Mouse (Mus musculus) heart, adult 2 months (tissue): ENCODE results near the gene Vps13c. TPM values are rescaled to one million over a fixed set of nuclear protein-coding genes. Genes with fewer than 3 reads are reported as not detected.

Experiments used
- DNase-seq, 2 experiments: peaks; one replicate each; pipeline ENCODE4 v3.0.0; 2021
- H3K27ac ChIP-seq: fragments of 200-600 bp; 2 replicates; pipeline ENCODE4 v1.8.1; 2022
- H3K27me3 ChIP-seq: fragments of 200-500 bp; 2 replicates; pipeline ENCODE4 v1.6.1; 2012; ENCODE audit warnings: mild to moderate bottlenecking, low read length, inconsistent platforms, mixed read lengths; ENCODE audit not compliant: control insufficient read depth, insufficient read depth
- H3K36me3 ChIP-seq: fragments of 200-500 bp; 2 replicates; pipeline ENCODE4 v1.6.1; 2012; ENCODE audit warnings: low read length, inconsistent platforms; ENCODE audit not compliant: control insufficient read depth, insufficient read depth
- H3K4me1 ChIP-seq: fragments of 200-500 bp; 2 replicates; pipeline ENCODE4 v1.6.1; 2011; ENCODE audit warnings: low read length; ENCODE audit not compliant: control insufficient read depth, insufficient read depth
- H3K4me3 ChIP-seq: fragments of 200-600 bp; 2 replicates; pipeline ENCODE4 v1.8.1; 2022
- H3K79me2 ChIP-seq: fragments of 200-500 bp; replicated peaks from 2 replicates; pipeline ENCODE4 v1.6.1; 2012; ENCODE audit warnings: mild to moderate bottlenecking, inconsistent platforms, low read length, moderate library complexity, mixed read lengths; ENCODE audit not compliant: control insufficient read depth, insufficient read depth
- H3K9ac ChIP-seq: fragments of 200-500 bp; 2 replicates; pipeline ENCODE4 v1.6.1; 2012; ENCODE audit warnings: low read depth, mild to moderate bottlenecking, control low read depth, inconsistent platforms, low read length, mixed read lengths
- CTCF ChIP-seq: fragments of 200-600 bp; IDR thresholded peaks from 2 replicates; pipeline ENCODE4 v1.8.1; 2022; ENCODE audit warnings: antibody characterized with exemption, mild to moderate bottlenecking, moderate library complexity
- EP300 ChIP-seq: fragments of 200-500 bp; IDR thresholded peaks from 2 replicates; pipeline ENCODE4 v1.6.1; 2011; ENCODE audit warnings: low read depth, low read length, control low read depth; ENCODE audit not compliant: insufficient read depth
- POLR2A ChIP-seq: fragments of 200-500 bp; IDR thresholded peaks from 2 replicates; pipeline ENCODE4 v1.6.1; 2011; ENCODE audit warnings: mild to moderate bottlenecking, low read depth, low read length, control low read depth; ENCODE audit not compliant: insufficient read depth
- WGBS: fragments of 180-500 bp; shearing (Covaris S2); methylation state at CpG from one replicate; pipeline ENCODE4 v1.1.7; 2018; 5-methylcytosine and 5-hydroxymethylcytosine counted together
- intact Hi-C: fragments of 180-260 bp; cut with DNase I; formaldehyde crosslinking; loops from one replicate; pipeline ENCODE4 v1.15.1; 2025
- polyA plus RNA-seq: library from polyadenylated mRNA; depleted of rRNA; stranded (reverse); fragments of >200 nt; gene quantifications from 2 replicates; pipeline ENCODE4 v1.2.3, GENCODE M21; 2012
- total RNA-seq, 2 experiments: library from RNA; stranded (reverse); gene quantifications; 2 replicates each; pipeline ENCODE4 v1.2.3; 2021

The Vps13c gene
- total and polyA plus RNA-seq, 3 experiments: 6.5 to 51.1 (median 41.1) TPM

GRCm38 (mm10) chr9:67799078-67799819 is 40.9 kb upstream of the Vps13c start:
- H3K27ac ChIP-seq: no peak overlapping the region
- H3K4me3 ChIP-seq: no peak overlapping the region
- no peaks in the 10 kb centered on the region for H3K4me1 ChIP-seq
- no peaks in the 10 kb centered on the region for H3K36me3 ChIP-seq
- no peaks in the 10 kb centered on the region for H3K79me2 ChIP-seq
- DNase-seq: no peak
- no peak overlapping the region for H3K9ac ChIP-seq
- 43% methylated on average over 14 of the region's 14 CpGs for WGBS
- no peaks in the 10 kb centered on the region for H3K27me3 ChIP-seq
- intact Hi-C loops: no loop called here
- TF ChIP-seq POLR2A (no peak), EP300 (no peak), CTCF (no peak)

GRCm38 (mm10) chr9:67802241-67802640 is 38.0 kb upstream of the Vps13c start:
- no peak for TF ChIP-seq EP300
- TF ChIP-seq CTCF: peak; percentile 88
- TF ChIP-seq POLR2A: no peak
- 35% methylated on average over 6 of the region's 6 CpGs for WGBS
- Histone ChIP-seq H3K27ac (no peak overlapping the region), H3K4me3 (no peak overlapping the region), H3K27me3 (no peaks in the 10 kb centered on the region), H3K9ac (no peak overlapping the region), H3K36me3 (no peaks in the 10 kb centered on the region), H3K79me2 (no peaks in the 10 kb centered on the region), H3K4me1 (no peaks in the 10 kb centered on the region)
- peak in 1 of 2 experiments; percentile 57 for DNase-seq
- intact Hi-C loops: loop anchor here (1.0 to 5.0 kb wide), 2 partner anchors 44 to 90 kb away; no protein-coding TSS in a partner anchor

GRCm38 (mm10) chr9:67807000-67807399 is 33.2 kb upstream of the Vps13c start:
- Histone ChIP-seq H3K4me1 (no peaks in the 10 kb centered on the region), H3K79me2 (no peaks in the 10 kb centered on the region), H3K9ac (no peak overlapping the region), H3K4me3 (no peak overlapping the region), H3K27me3 (no peaks in the 10 kb centered on the region), H3K36me3 (no peaks in the 10 kb centered on the region), H3K27ac (no peak overlapping the region)
- TF ChIP-seq EP300 (no peak), CTCF (no peak), POLR2A (no peak)
- no peak for DNase-seq
- WGBS: 42% methylated on average over 5 of the region's 5 CpGs
- intact Hi-C loops: no loop called here

GRCm38 (mm10) chr9:67810527-67810926 is 29.7 kb upstream of the Vps13c start:
- DNase-seq: no peak
- no peak overlapping the region for H3K9ac ChIP-seq
- H3K36me3 ChIP-seq: no peaks in the 10 kb centered on the region
- H3K79me2 ChIP-seq: no peaks in the 10 kb centered on the region
- TF ChIP-seq POLR2A (no peak), CTCF (peak; percentile 32), EP300 (no peak)
- no peaks in the 10 kb centered on the region for H3K27me3 ChIP-seq
- no peak overlapping the region for H3K4me3 ChIP-seq
- WGBS: 52% methylated on average over 6 of the region's 6 CpGs
- H3K4me1 ChIP-seq: peaks cover 5% of the 10 kb centered on the region
- H3K27ac ChIP-seq: no peak overlapping the region; the same call in 1 of the 2 replicates
- intact Hi-C loops: no loop called here

GRCm38 (mm10) chr9:67811116-67811515 is 29.1 kb upstream of the Vps13c start:
- Histone ChIP-seq H3K4me1 (peaks cover 5% of the 10 kb centered on the region), H3K27ac (no peak overlapping the region; the same call in 1 of the 2 replicates), H3K9ac (no peak overlapping the region), H3K79me2 (no peaks in the 10 kb centered on the region), H3K27me3 (no peaks in the 10 kb centered on the region), H3K36me3 (no peaks in the 10 kb centered on the region), H3K4me3 (no peak overlapping the region)
- WGBS: 60% methylated on average over 3 of the region's 3 CpGs
- intact Hi-C loops: no loop called here
- TF ChIP-seq CTCF: no peak
- no peak for TF ChIP-seq POLR2A
- TF ChIP-seq EP300: no peak
- peak in 1 of 2 experiments; percentile 20 for DNase-seq

GRCm38 (mm10) chr9:67813171-67813570 is 27.0 kb upstream of the Vps13c start:
- Histone ChIP-seq H3K36me3 (no peaks in the 10 kb centered on the region), H3K9ac (no peak overlapping the region), H3K27ac (no peak overlapping the region), H3K27me3 (no peaks in the 10 kb centered on the region), H3K4me1 (peaks cover 5% of the 10 kb centered on the region), H3K4me3 (no peak overlapping the region), H3K79me2 (no peaks in the 10 kb centered on the region)
- intact Hi-C loops: no loop called here
- WGBS: 65% methylated on average over 4 of the region's 4 CpGs
- 0 out of 2 replicates have a peak, but pooled peaks have one; percentile 12 for TF ChIP-seq EP300
- no peak for TF ChIP-seq POLR2A
- DNase-seq: peak; percentile 34 to 45
